Mouse (Mus musculus): ENCODE measurements around the gene Plk2. TPM values are rescaled to one million over a fixed set of nuclear protein-coding genes. Genes with fewer than 3 reads are reported as not detected.

Plk2 gene
- total RNA-seq (2014; rRNA removed): 130 and 146 TPM in 2 replicates
- 123 and 124 TPM in 2 replicates for polyA plus RNA-seq (2015; fragmentation: Nextera tagmentation; extraction: Ambion mirVana)

GRCm38 (mm10) chr13:110394291-110395178, at the start of gene Plk2:
Gene Plk2 (plus strand): TSS chr13:110395046.
- WGBS: under 1% methylated on average over 70 of the region's 71 CpGs
- Histone ChIP-seq H3K4me2 (ENCODE audit: low read depth, low read length, poor library complexity, severe bottlenecking) (peak within 1 kb of the TSS; percentile 95), H3K27ac (ENCODE audit: low read depth, low read length) (peak within 1 kb of the TSS; percentile 96), H3K4me1 (ENCODE audit: insufficient read depth, low read length) (0 out of 2 replicates have a peak, but pooled peaks cover 3% of the 10 kb centered on the region), H3K4me3 (ENCODE audit: low read depth, low read length) (peak within 1 kb of the TSS; percentile 87), H3K27me3 (ENCODE audit: insufficient read depth, low read length) (no peaks in the 10 kb centered on the region), H3K9me3 (ENCODE audit: low read length) (no peaks in the 10 kb centered on the region), H3K36me3 (ENCODE audit: insufficient read depth, low read length) (peaks cover 16% of the 10 kb centered on the region), H3K9ac (replicated peaks; ENCODE audit: low read length, poor library complexity, severe bottlenecking) (peak within 1 kb of the TSS; percentile 96)
- ATAC-seq (ENCODE audit: low FRiP score) (peak; percentile 94), DNase-seq (ENCODE audit: low spot score) (peak; percentile 96)
- peak; percentile 85 for TF ChIP-seq CTCF (IDR thresholded peaks at IDR 0.05)

GRCm38 (mm10) chr13:110346707-110347106, 48.1 kb upstream of the Plk2 start:
- no peak for ATAC-seq (ENCODE audit: low FRiP score)
- H3K27me3 ChIP-seq (ENCODE audit: insufficient read depth, low read length): no peaks in the 10 kb centered on the region
- no peaks in the 10 kb centered on the region for H3K9me3 ChIP-seq (ENCODE audit: low read length)
- no peak overlapping the region for H3K4me3 ChIP-seq (ENCODE audit: low read depth, low read length)
- 0 out of 2 replicates have a peak overlapping the region, but pooled peaks have one; percentile 3 for H3K27ac ChIP-seq (ENCODE audit: low read depth, low read length)
- no peaks in the 10 kb centered on the region for H3K36me3 ChIP-seq (ENCODE audit: insufficient read depth, low read length)
- H3K4me2 ChIP-seq (ENCODE audit: low read depth, low read length, poor library complexity, severe bottlenecking): no peak overlapping the region
- no peak for TF ChIP-seq CTCF (IDR thresholded peaks at IDR 0.05)
- WGBS: 15% methylated on average over 7 of the region's 7 CpGs
- no peak overlapping the region for H3K9ac ChIP-seq (replicated peaks; ENCODE audit: low read length, poor library complexity, severe bottlenecking)
- DNase-seq (ENCODE audit: low spot score): peak; percentile 80
- H3K4me1 ChIP-seq (ENCODE audit: insufficient read depth, low read length): peaks cover 3% of the 10 kb centered on the region; the same call in 1 of the 2 replicates

- H3K4me3 ChIP-seq (ENCODE audit: low read depth, low read length): no peak overlapping the region
- DNase-seq (ENCODE audit: low spot score): no peak
- ATAC-seq (ENCODE audit: low FRiP score): no peak
- H3K4me2 ChIP-seq (ENCODE audit: low read depth, low read length, poor library complexity, severe bottlenecking): no peak overlapping the region
- WGBS: 88% methylated on average over 6 of the region's 6 CpGs
- no peak for TF ChIP-seq CTCF (IDR thresholded peaks at IDR 0.05)
- H3K36me3 ChIP-seq (ENCODE audit: insufficient read depth, low read length): no peaks in the 10 kb centered on the region
- no peak overlapping the region for H3K27ac ChIP-seq (ENCODE audit: low read depth, low read length)
- no peaks in the 10 kb centered on the region for H3K27me3 ChIP-seq (ENCODE audit: insufficient read depth, low read length)
- H3K9me3 ChIP-seq (ENCODE audit: low read length): no peaks in the 10 kb centered on the region
- H3K4me1 ChIP-seq (ENCODE audit: insufficient read depth, low read length): peaks cover 3% of the 10 kb centered on the region; the same call in 1 of the 2 replicates
- no peak overlapping the region for H3K9ac ChIP-seq (replicated peaks; ENCODE audit: low read length, poor library complexity, severe bottlenecking)
These were observed 43.8 kb upstream of the Plk2 start for GRCm38 (mm10) chr13:110351051-110351450.

GRCm38 (mm10) chr13:110356941-110357340, 37.9 kb upstream of the Plk2 start, which contains the start of gene Gapt:
Gene Gapt (minus strand): TSS chr13:110357199.
- no peaks in the 10 kb centered on the region for H3K27me3 ChIP-seq (ENCODE audit: insufficient read depth, low read length)
- DNase-seq (ENCODE audit: low spot score) (no peak), ATAC-seq (ENCODE audit: low FRiP score) (no peak)
- no peaks in the 10 kb centered on the region for H3K9me3 ChIP-seq (ENCODE audit: low read length)
- no peak within 1 kb of the TSS for H3K9ac ChIP-seq (replicated peaks; ENCODE audit: low read length, poor library complexity, severe bottlenecking)
- H3K36me3 ChIP-seq (ENCODE audit: insufficient read depth, low read length): no peaks in the 10 kb centered on the region
- TF ChIP-seq CTCF (IDR thresholded peaks at IDR 0.05): no peak
- no peak within 1 kb of the TSS for H3K4me2 ChIP-seq (ENCODE audit: low read depth, low read length, poor library complexity, severe bottlenecking)
- no peak within 1 kb of the TSS for H3K27ac ChIP-seq (ENCODE audit: low read depth, low read length)
- H3K4me3 ChIP-seq (ENCODE audit: low read depth, low read length): no peak within 1 kb of the TSS
- no peaks in the 10 kb centered on the region for H3K4me1 ChIP-seq (ENCODE audit: insufficient read depth, low read length)
- 95% methylated on average over 2 of the region's 2 CpGs for WGBS

- Histone ChIP-seq H3K9me3 (ENCODE audit: low read length) (no peaks in the 10 kb centered on the region), H3K9ac (replicated peaks; ENCODE audit: low read length, poor library complexity, severe bottlenecking) (no peak overlapping the region), H3K36me3 (ENCODE audit: insufficient read depth, low read length) (no peaks in the 10 kb centered on the region), H3K4me1 (ENCODE audit: insufficient read depth, low read length) (no peaks in the 10 kb centered on the region), H3K27me3 (ENCODE audit: insufficient read depth, low read length) (no peaks in the 10 kb centered on the region), H3K27ac (ENCODE audit: low read depth, low read length) (no peak overlapping the region), H3K4me3 (ENCODE audit: low read depth, low read length) (no peak overlapping the region), H3K4me2 (ENCODE audit: low read depth, low read length, poor library complexity, severe bottlenecking) (no peak overlapping the region)
- DNase-seq (ENCODE audit: low spot score) (no peak), ATAC-seq (ENCODE audit: low FRiP score) (no peak)
- 84% methylated on average over 6 of the region's 6 CpGs for WGBS
- no peak for TF ChIP-seq CTCF (IDR thresholded peaks at IDR 0.05)
These were observed 31.1 kb upstream of the Plk2 start for GRCm38 (mm10) chr13:110363722-110364121.

GRCm38 (mm10) chr13:110366477-110366876, 28.4 kb upstream of the Plk2 start:
- Histone ChIP-seq H3K36me3 (ENCODE audit: insufficient read depth, low read length) (no peaks in the 10 kb centered on the region), H3K27me3 (ENCODE audit: insufficient read depth, low read length) (no peaks in the 10 kb centered on the region), H3K4me1 (ENCODE audit: insufficient read depth, low read length) (no peaks in the 10 kb centered on the region), H3K9ac (replicated peaks; ENCODE audit: low read length, poor library complexity, severe bottlenecking) (no peak overlapping the region), H3K9me3 (ENCODE audit: low read length) (no peaks in the 10 kb centered on the region), H3K4me2 (ENCODE audit: low read depth, low read length, poor library complexity, severe bottlenecking) (no peak overlapping the region), H3K4me3 (ENCODE audit: low read depth, low read length) (no peak overlapping the region), H3K27ac (ENCODE audit: low read depth, low read length) (no peak overlapping the region)
- ATAC-seq (ENCODE audit: low FRiP score) (no peak), DNase-seq (ENCODE audit: low spot score) (no peak)
- TF ChIP-seq CTCF (IDR thresholded peaks at IDR 0.05): no peak
- 94% methylated on average over 3 of the region's 3 CpGs for WGBS
